ENCODE assay signal across 8 mouse cellular contexts in genomic region chr2:71627097-71627755, GRCm38 (mm10).
DNase-seq lines count a peak whose midpoint lies in the region; ATAC-seq and TF ChIP-seq lines count a peak whose summit lies in the region.

No protein-coding gene starts in this region.

- H3K36me3 ChIP-seq in lung, embryonic 14.5 days (ENCODE audit: insufficient read depth): no peaks in the 10 kb centered on the region

- H3K4me1 ChIP-seq in lung, embryonic 14.5 days (ENCODE audit: insufficient read depth): 0 out of 2 replicates have a peak, but pooled peaks cover 5% of the 10 kb centered on the region
- peaks cover 9% of the 10 kb centered on the region for H3K4me1 ChIP-seq in lung, adult 2 months (ENCODE audit: control insufficient read depth, insufficient read depth, low read length)

- H3K9me3 ChIP-seq in lung, embryonic 14.5 days (ENCODE audit: low read depth, low read length): no peaks in the 10 kb centered on the region

- no peak for TF ChIP-seq POLR2A in lung, adult 2 months (IDR thresholded peaks at IDR 0.05; ENCODE audit: borderline replicate concordance, extremely low read depth, low read depth, low read length)

- 20% methylated on average over 14 of the region's 14 CpGs for WGBS in lung, embryonic 14.5 days
- WGBS in lung, adult 2 months: 31% methylated on average over 14 of the region's 14 CpGs

- peak; percentile 47 for DNase-seq in adrenal gland, postnatal 10 days
- DNase-seq in adrenal gland, postnatal 4 days (ENCODE audit: low spot score in 2 of 2): no peak
- DNase-seq in lung, embryonic 14.5 days: peak; percentile 41
- DNase-seq in lung, adult 2 months: no peak
- DNase-seq in left cerebral cortex, postnatal 25 days (ENCODE audit: low spot score in 2 of 2): peak; percentile 55 to 69
- DNase-seq in retina, postnatal 1 day: peak; percentile 34
- no peak for DNase-seq in gastrocnemius, postnatal 14 days
- no peak for DNase-seq in heart, adult 9 months (ENCODE audit: low spot score in 2 of 2)

- intact Hi-C loops in left cerebral cortex, postnatal 25 days (cut with DNase I): no loop called here
- intact Hi-C loops in gastrocnemius, postnatal 14 days (cut with DNase I; ENCODE audit: low total_unique reads): no loop called here

- H3K27me3 ChIP-seq in lung, embryonic 14.5 days (ENCODE audit: insufficient read depth, low read length): peaks cover 9% of the 10 kb centered on the region

- TF ChIP-seq CTCF in lung, embryonic 14.5 days (IDR thresholded peaks at IDR 0.05; ENCODE audit: low read depth): no peak
- TF ChIP-seq CTCF in lung, adult 2 months (IDR thresholded peaks at IDR 0.05; ENCODE audit: insufficient read depth, low read length): no peak

- no peak overlapping the region for H3K27ac ChIP-seq in lung, embryonic 14.5 days (ENCODE audit: low read depth)

- no peak overlapping the region for H3K9ac ChIP-seq in lung, embryonic 14.5 days

- H3K4me3 ChIP-seq in lung, embryonic 14.5 days (ENCODE audit: low read depth, low read length): no peak overlapping the region
- H3K4me3 ChIP-seq in lung, adult 2 months (replicated peaks; ENCODE audit: extremely low read depth, low read depth, low read length): no peak overlapping the region

- no peak overlapping the region for H3K4me2 ChIP-seq in lung, embryonic 14.5 days

- no peak for ATAC-seq in lung, embryonic 14.5 days (ENCODE audit: insufficient read depth)

Comparison
In these comparisons a context has a peak if more than half of its experiments do, and no peak if none do; other contexts are left out.
1. DNase-seq: peak in adrenal gland, postnatal 10 days (single experiment), lung, embryonic 14.5 days (single experiment), left cerebral cortex, postnatal 25 days (2 of 2) and retina, postnatal 1 day (single experiment); none in adrenal gland, postnatal 4 days (0 of 2), lung, adult 2 months (single experiment), gastrocnemius, postnatal 14 days (single experiment) and heart, adult 9 months (0 of 2).